Mouse (Mus musculus): ENCODE data around the gene Gm9508. TPM values are rescaled to one million over a fixed set of nuclear protein-coding genes. Genes with fewer than 3 reads are reported as not detected.

The Gm9508 gene
- polyA plus RNA-seq, 1 experiment from 2014 or later = not detected

- Histone ChIP-seq H3K4me1 (replicated peaks; ENCODE audit: control insufficient read depth, insufficient read depth) (no peaks in the 10 kb centered on the region), H3K9ac (ENCODE audit: low read length) (no peak overlapping the region), H3K27me3 (ENCODE audit: control insufficient read depth, insufficient read depth, low read length) (no peaks in the 10 kb centered on the region; the same call in 1 of the 2 replicates), H3K4me2 (replicated peaks; ENCODE audit: low read depth) (no peak overlapping the region), H3K36me3 (ENCODE audit: control insufficient read depth, insufficient read depth, low read length) (no peaks in the 10 kb centered on the region), H3K4me3 (ENCODE audit: low read depth, low read length) (no peak overlapping the region), H3K27ac (replicated peaks) (no peak overlapping the region), H3K9me3 (ENCODE audit: control insufficient read depth, low read length) (no peaks in the 10 kb centered on the region)
- ATAC-seq (ENCODE audit: low FRiP score, low TSS enrichment) (no peak), DNase-seq (ENCODE audit: low spot score) (no peak)
- WGBS = 70% methylated on average over 7 of the region's 7 CpGs
- no peak for TF ChIP-seq CTCF (IDR thresholded peaks at IDR 0.05; ENCODE audit: low read depth)
- no peak for TF ChIP-seq EP300 (optimal IDR thresholded peaks at IDR 0.05)
These were observed 14.0 kb downstream of the Gm9508 start for GRCm38 (mm10) chr10:77682994-77683393.

- H3K9ac ChIP-seq (ENCODE audit: low read length) = 0 out of 2 replicates have a peak overlapping the region, but pooled peaks have one; percentile 13
- H3K9me3 ChIP-seq (ENCODE audit: control insufficient read depth, low read length) = no peaks in the 10 kb centered on the region
- no peaks in the 10 kb centered on the region for H3K4me1 ChIP-seq (replicated peaks; ENCODE audit: control insufficient read depth, insufficient read depth)
- no peaks in the 10 kb centered on the region for H3K36me3 ChIP-seq (ENCODE audit: control insufficient read depth, insufficient read depth, low read length)
- ATAC-seq (ENCODE audit: low FRiP score, low TSS enrichment) (no peak), DNase-seq (ENCODE audit: low spot score) (peak; percentile 27)
- under 1% methylated on average over 35 of the region's 35 CpGs for WGBS
- no peak for TF ChIP-seq EP300 (optimal IDR thresholded peaks at IDR 0.05)
- TF ChIP-seq CTCF (IDR thresholded peaks at IDR 0.05; ENCODE audit: low read depth) = no peak
- H3K27me3 ChIP-seq (ENCODE audit: control insufficient read depth, insufficient read depth, low read length) = no peaks in the 10 kb centered on the region; the same call in 1 of the 2 replicates
- peak overlapping the region; percentile 14 for H3K4me3 ChIP-seq (ENCODE audit: low read depth, low read length)
- no peak overlapping the region for H3K27ac ChIP-seq (replicated peaks)
- H3K4me2 ChIP-seq (replicated peaks; ENCODE audit: low read depth) = peak overlapping the region; percentile 46
These were observed 19.5 kb downstream of the Gm9508 start for GRCm38 (mm10) chr10:77677562-77677961.

- TF ChIP-seq CTCF (IDR thresholded peaks at IDR 0.05; ENCODE audit: low read depth) (no peak), EP300 (optimal IDR thresholded peaks at IDR 0.05) (no peak)
- H3K4me1 ChIP-seq (replicated peaks; ENCODE audit: control insufficient read depth, insufficient read depth) = no peaks in the 10 kb centered on the region
- WGBS = 59% methylated on average over 13 of the region's 13 CpGs
These were observed 23.3 kb downstream of the Gm9508 start for GRCm38 (mm10) chr10:77673765-77674164.

GRCm38 (mm10) chr10:77671519-77671918, 25.5 kb downstream of the Gm9508 start:
- ATAC-seq (ENCODE audit: low FRiP score, low TSS enrichment) (no peak), DNase-seq (ENCODE audit: low spot score) (no peak)
- Histone ChIP-seq H3K9me3 (ENCODE audit: control insufficient read depth, low read length) (no peaks in the 10 kb centered on the region), H3K4me2 (replicated peaks; ENCODE audit: low read depth) (no peak overlapping the region), H3K27me3 (ENCODE audit: control insufficient read depth, insufficient read depth, low read length) (no peaks in the 10 kb centered on the region), H3K36me3 (ENCODE audit: control insufficient read depth, insufficient read depth, low read length) (no peaks in the 10 kb centered on the region), H3K27ac (replicated peaks) (no peak overlapping the region), H3K9ac (ENCODE audit: low read length) (no peak overlapping the region), H3K4me3 (ENCODE audit: low read depth, low read length) (no peak overlapping the region), H3K4me1 (replicated peaks; ENCODE audit: control insufficient read depth, insufficient read depth) (no peaks in the 10 kb centered on the region)
- WGBS = 38% methylated on average over 4 of the region's 4 CpGs
- TF ChIP-seq EP300 (optimal IDR thresholded peaks at IDR 0.05) (no peak), CTCF (IDR thresholded peaks at IDR 0.05; ENCODE audit: low read depth) (no peak)

More at GRCm38 (mm10) chr10:77673765-77674164, 23.3 kb downstream of the Gm9508 start:
- H3K27me3 ChIP-seq (ENCODE audit: control insufficient read depth, insufficient read depth, low read length) = no peaks in the 10 kb centered on the region; the same call in 1 of the 2 replicates
- ATAC-seq (ENCODE audit: low FRiP score, low TSS enrichment) (no peak), DNase-seq (ENCODE audit: low spot score) (no peak)
- H3K9me3 ChIP-seq (ENCODE audit: control insufficient read depth, low read length) = no peaks in the 10 kb centered on the region
- H3K36me3 ChIP-seq (ENCODE audit: control insufficient read depth, insufficient read depth, low read length) = no peaks in the 10 kb centered on the region
- no peak overlapping the region for H3K4me3 ChIP-seq (ENCODE audit: low read depth, low read length)
- H3K27ac ChIP-seq (replicated peaks) = no peak overlapping the region
- H3K4me2 ChIP-seq (replicated peaks; ENCODE audit: low read depth) = no peak overlapping the region
- H3K9ac ChIP-seq (ENCODE audit: low read length) = no peak overlapping the region

- Histone ChIP-seq H3K27me3 (ENCODE audit: control insufficient read depth, insufficient read depth, low read length) (no peaks in the 10 kb centered on the region), H3K9me3 (ENCODE audit: control insufficient read depth, low read length) (no peaks in the 10 kb centered on the region), H3K27ac (replicated peaks) (no peak overlapping the region), H3K9ac (ENCODE audit: low read length) (no peak overlapping the region), H3K4me2 (replicated peaks; ENCODE audit: low read depth) (no peak overlapping the region), H3K4me3 (ENCODE audit: low read depth, low read length) (no peak overlapping the region), H3K4me1 (replicated peaks; ENCODE audit: control insufficient read depth, insufficient read depth) (no peaks in the 10 kb centered on the region), H3K36me3 (ENCODE audit: control insufficient read depth, insufficient read depth, low read length) (no peaks in the 10 kb centered on the region)
- DNase-seq (ENCODE audit: low spot score) (no peak), ATAC-seq (ENCODE audit: low FRiP score, low TSS enrichment) (no peak)
- 69% methylated on average over 4 of the region's 4 CpGs for WGBS
- TF ChIP-seq CTCF (IDR thresholded peaks at IDR 0.05; ENCODE audit: low read depth) (no peak), EP300 (optimal IDR thresholded peaks at IDR 0.05) (no peak)
These were observed 26.3 kb downstream of the Gm9508 start for GRCm38 (mm10) chr10:77670710-77671109.

- no peak overlapping the region for H3K9ac ChIP-seq (ENCODE audit: low read length)
- no peaks in the 10 kb centered on the region for H3K9me3 ChIP-seq (ENCODE audit: control insufficient read depth, low read length)
- TF ChIP-seq EP300 (optimal IDR thresholded peaks at IDR 0.05) (no peak), CTCF (IDR thresholded peaks at IDR 0.05; ENCODE audit: low read depth) (no peak)
- no peaks in the 10 kb centered on the region for H3K27me3 ChIP-seq (ENCODE audit: control insufficient read depth, insufficient read depth, low read length)
- ATAC-seq (ENCODE audit: low FRiP score, low TSS enrichment) (no peak), DNase-seq (ENCODE audit: low spot score) (no peak)
- no peak overlapping the region for H3K27ac ChIP-seq (replicated peaks)
- H3K4me3 ChIP-seq (ENCODE audit: low read depth, low read length) = no peak overlapping the region
- no peak overlapping the region for H3K4me2 ChIP-seq (replicated peaks; ENCODE audit: low read depth)
- no peaks in the 10 kb centered on the region for H3K4me1 ChIP-seq (replicated peaks; ENCODE audit: control insufficient read depth, insufficient read depth)
- no peaks in the 10 kb centered on the region for H3K36me3 ChIP-seq (ENCODE audit: control insufficient read depth, insufficient read depth, low read length)
- WGBS = 63% methylated on average over 4 of the region's 4 CpGs
These were observed 29.6 kb downstream of the Gm9508 start for GRCm38 (mm10) chr10:77667402-77667801.
